Mouse (Mus musculus) MEL (cell line): Measurements from ENCODE around the gene Kirrel2. TPM values are rescaled to one million over a fixed set of nuclear protein-coding genes. Genes with fewer than 3 reads are reported as not detected.

ENCODE experiments used
- DNase-seq: peaks from one replicate; pipeline ENCODE4 v3.0.0; 2011; ENCODE audit warnings: low read depth, low spot score
- H3K27ac ChIP-seq: 2 replicates; pipeline ENCODE4 v1.5.1; 2012; ENCODE audit warnings: low read depth, mild to moderate bottlenecking, control low read depth, low read length, moderate library complexity; ENCODE audit not compliant: control insufficient read depth
- H3K27me3 ChIP-seq, 2 experiments: fragments of 150-350 bp in 1 of 2; sonication (generic) in 1 of 2; 2 replicates each; pipeline ENCODE4 v1.6.1; 2012; ENCODE audit warnings: low read length in 2 of 2, mild to moderate bottlenecking in 2 of 2, improper control_type of control experiment in 1 of 2, moderate library complexity in 1 of 2; ENCODE audit not compliant: insufficient read depth in 2 of 2, control insufficient read depth in 1 of 2
- H3K36me3 ChIP-seq, 2 experiments: 2 replicates each; pipeline ENCODE4 v1.6.1; 2012 to 2014; ENCODE audit warnings: low read length in 2 of 2, improper control_type of control experiment in 1 of 2, inconsistent platforms in 1 of 2, mild to moderate bottlenecking in 1 of 2; ENCODE audit not compliant: insufficient read depth in 2 of 2, control insufficient read depth in 1 of 2
- H3K4me1 ChIP-seq, 2 experiments: fragments of 150-350 bp in 1 of 2; sonication (generic) in 1 of 2; 2 replicates each; pipeline ENCODE4 v1.6.1; 2012; ENCODE audit warnings: low read length in 2 of 2, improper control_type of control experiment in 1 of 2, mild to moderate bottlenecking in 1 of 2; ENCODE audit not compliant: insufficient read depth in 2 of 2, control insufficient read depth in 1 of 2
- H3K4me3 ChIP-seq, 2 experiments: fragments of 150-350 bp in 1 of 2; sonication (generic) in 1 of 2; 2 replicates each; pipeline ENCODE4 v1.5.1; 2012; ENCODE audit warnings: low read depth in 2 of 2, low read length in 2 of 2, mild to moderate bottlenecking in 2 of 2, moderate library complexity in 2 of 2, control low read depth in 1 of 2, improper control_type of control experiment in 1 of 2; ENCODE audit not compliant: control insufficient read depth in 1 of 2, insufficient read depth in 1 of 2
- H3K79me2 ChIP-seq: 2 replicates; pipeline ENCODE4 v1.6.1; 2012; ENCODE audit warnings: mild to moderate bottlenecking, low read length, moderate library complexity; ENCODE audit not compliant: control insufficient read depth, poor library complexity, insufficient read depth
- H3K9ac ChIP-seq: 2 replicates; pipeline ENCODE4 v1.6.1; 2012; ENCODE audit warnings: low read depth, mild to moderate bottlenecking, control low read depth, low read length, moderate library complexity; ENCODE audit not compliant: control insufficient read depth, poor library complexity, severe bottlenecking
- H3K9me3 ChIP-seq: fragments of 150-350 bp; sonication (generic); replicated peaks from 2 replicates; pipeline ENCODE4 v1.6.1; 2012; ENCODE audit warnings: mild to moderate bottlenecking, low read length, improper control_type of control experiment, moderate library complexity; ENCODE audit not compliant: insufficient read depth
- ELF1 ChIP-seq: IDR thresholded peaks from 2 replicates; pipeline ENCODE4 v1.6.1; 2014; ENCODE audit warnings: low read depth, mild to moderate bottlenecking, inconsistent platforms, low read length, improper control_type of control experiment, moderate library complexity
- MYB ChIP-seq: IDR thresholded peaks from 2 replicates; pipeline ENCODE4 v1.6.1; 2011; ENCODE audit warnings: mild to moderate bottlenecking, low read depth, low read length, improper control_type of control experiment
- NRF1 ChIP-seq: IDR thresholded peaks from 2 replicates; pipeline ENCODE4 v1.6.1; 2014; ENCODE audit warnings: low read depth, mild to moderate bottlenecking, inconsistent platforms, low read length, improper control_type of control experiment, moderate library complexity; ENCODE audit not compliant: poor library complexity, insufficient read depth, severe bottlenecking
- POLR2AphosphoS5 ChIP-seq: IDR thresholded peaks from 2 replicates; pipeline ENCODE4 v1.6.1; 2012; ENCODE audit warnings: low read depth, borderline replicate concordance, mild to moderate bottlenecking, inconsistent platforms, low read length, moderate library complexity, mixed read lengths
- SMC3 ChIP-seq: IDR thresholded peaks from 2 replicates; pipeline ENCODE4 v1.6.1; 2011; ENCODE audit warnings: low read depth, low read length, improper control_type of control experiment
- TAL1 ChIP-seq: IDR thresholded peaks from 2 replicates; pipeline ENCODE4 v1.6.1; 2012; ENCODE audit warnings: mild to moderate bottlenecking, inconsistent platforms, low read length, moderate library complexity, mixed read lengths
- UBTF ChIP-seq: IDR thresholded peaks from 2 replicates; pipeline ENCODE4 v1.6.1; 2012; ENCODE audit warnings: low read depth, mild to moderate bottlenecking, inconsistent platforms, low read length, improper control_type of control experiment, moderate library complexity, borderline replicate concordance; ENCODE audit not compliant: insufficient read depth
- USF1 ChIP-seq: IDR thresholded peaks from 2 replicates; pipeline ENCODE4 v1.6.1; 2014; ENCODE audit warnings: low read depth, mild to moderate bottlenecking, inconsistent platforms, low read length, improper control_type of control experiment, moderate library complexity
- polyA plus RNA-seq, 2 experiments: library from polyadenylated mRNA; stranded (reverse) in 1 of 2; unstranded in 1 of 2; fragments of >175 nt in 1 of 2; fragments of >200 nt in 1 of 2; gene quantifications; 2 replicates each; pipeline versions ENCODE4 v1.2.1 to v1.2.4; 2012; ENCODE audit warnings: low replicate concordance in 2 of 2, low read depth in 1 of 2; ENCODE audit not compliant: insufficient read length in 2 of 2, insufficient read depth in 1 of 2, missing spikeins in 1 of 2
- total RNA-seq: library from RNA; depleted of rRNA; stranded (reverse); fragments of 300-350 nt; gene quantifications from 2 replicates; pipeline ENCODE4 v1.2.3, GENCODE M21; 2012; rRNA removed

The Kirrel2 gene
- total and polyA plus RNA-seq, 3 experiments = not detected

DNA sequence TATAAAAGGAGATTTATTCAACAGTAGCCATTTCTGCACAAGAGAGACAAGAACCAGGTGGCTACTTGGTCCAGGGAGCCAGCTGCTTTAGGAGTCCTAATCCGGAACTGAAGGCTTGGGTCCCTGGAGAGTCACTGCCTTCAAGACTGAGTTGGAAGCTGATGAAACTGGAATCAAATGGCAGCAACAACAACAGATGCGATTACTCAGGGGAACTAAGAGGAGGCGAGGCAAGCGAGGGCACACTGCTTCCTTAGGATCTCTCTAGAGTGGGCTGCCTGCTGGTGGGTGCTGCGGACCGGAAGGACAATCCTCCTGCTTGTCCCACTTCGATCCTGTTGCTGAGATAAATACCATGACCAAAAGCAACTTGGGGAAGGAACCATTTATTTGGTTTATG is 57.8 kb downstream of the Kirrel2 start:
- Histone ChIP-seq H3K4me3 (no peak overlapping the region), H3K36me3 (no peaks in the 10 kb centered on the region; a peak in 1 of 4 replicates), H3K27me3 (peaks cover 0 to 2% of the 10 kb centered on the region in 2 experiments; a peak in 1 of 4 replicates), H3K4me1 (peaks cover 0 to 4% of the 10 kb centered on the region in 2 experiments; a peak in 1 of 4 replicates), H3K79me2 (no peaks in the 10 kb centered on the region), H3K9ac (no peak overlapping the region), H3K27ac (no peak overlapping the region), H3K9me3 (no peaks in the 10 kb centered on the region)
- DNase-seq = no peak
- TF ChIP-seq UBTF = no peak
- TF ChIP-seq NRF1 = no peak
- no peak for TF ChIP-seq SMC3
- TF ChIP-seq MYB = no peak
- no peak for TF ChIP-seq ELF1
- TF ChIP-seq TAL1 = no peak
- TF ChIP-seq USF1 = no peak
- TF ChIP-seq POLR2AphosphoS5 = no peak

Other genes with a start within 250 kb of the Kirrel2 start
Only the 30 nearest of the 34 such genes appear.
- gene Thap8, start 177.6 kb downstream of the Kirrel2 start, total RNA-seq = 0.42 and 0.73 TPM in 2 replicates
- under 1 TPM in 1 of 2 experiments, not detected in 1; 0.46 TPM for gene Thap8, start 177.6 kb downstream of the Kirrel2 start, polyA plus RNA-seq
- gene Wdr62, start 177.3 kb downstream of the Kirrel2 start, total RNA-seq = 4.9 and 6.5 TPM in 2 replicates
- gene Wdr62, start 177.3 kb downstream of the Kirrel2 start, polyA plus RNA-seq = 10 to 100 TPM; 30.5 to 44.8 TPM
- not detected in 2 replicates for gene Clip3, start 166.0 kb downstream of the Kirrel2 start, total RNA-seq
- gene Clip3, start 166.0 kb downstream of the Kirrel2 start, polyA plus RNA-seq = under 1 TPM in 1 of 2 experiments, not detected in 1; 0.19 TPM
- 15.0 and 16.2 TPM in 2 replicates for gene Alkbh6, start 149.0 kb downstream of the Kirrel2 start, total RNA-seq
- gene Alkbh6, start 149.0 kb downstream of the Kirrel2 start, polyA plus RNA-seq = 10 to 100 TPM in 1 of 2 experiments, not detected in 1; 24.6 TPM
- gene Syne4, start 142.9 kb downstream of the Kirrel2 start, total RNA-seq = 0.31 and 0.42 TPM in 2 replicates
- gene Syne4, start 142.9 kb downstream of the Kirrel2 start, polyA plus RNA-seq = under 1 TPM in 1 of 2 experiments, not detected in 1; 0.82 TPM
- gene E130208F15Rik, start 135.9 kb downstream of the Kirrel2 start, total RNA-seq = 0.92 and 0.96 TPM in 2 replicates
- gene E130208F15Rik, start 135.9 kb downstream of the Kirrel2 start, polyA plus RNA-seq = 1 to 10 TPM in 1 of 2 experiments, not detected in 1; 3.2 TPM
- gene Sdhaf1, start 133.8 kb downstream of the Kirrel2 start, total RNA-seq = 4.3 and 4.5 TPM in 2 replicates
- gene Sdhaf1, start 133.8 kb downstream of the Kirrel2 start, polyA plus RNA-seq = 1 to 10 TPM in 1 of 2 experiments, not detected in 1; 8.1 TPM
- gene Lrfn3, start 94.9 kb downstream of the Kirrel2 start, total RNA-seq = not detected in 2 replicates
- not detected for gene Lrfn3, start 94.9 kb downstream of the Kirrel2 start, polyA plus RNA-seq
- gene Tyrobp, start 43.9 kb downstream of the Kirrel2 start, total RNA-seq = 2.8 and 3.9 TPM in 2 replicates
- 10 to 100 TPM in 1 of 2 experiments, not detected in 1; 13.6 TPM for gene Tyrobp, start 43.9 kb downstream of the Kirrel2 start, polyA plus RNA-seq
- gene Hcst, start 37.8 kb downstream of the Kirrel2 start, total RNA-seq = 7.1 and 15.5 TPM in 2 replicates
- gene Hcst, start 37.8 kb downstream of the Kirrel2 start, polyA plus RNA-seq = 10 to 100 TPM in 1 of 2 experiments, not detected in 1; 28.1 TPM
- gene Nfkbid, start 36.0 kb downstream of the Kirrel2 start, total RNA-seq = 6.2 and 7.0 TPM in 2 replicates
- gene Nfkbid, start 36.0 kb downstream of the Kirrel2 start, polyA plus RNA-seq = 10 to 100 TPM in 1 of 2 experiments, not detected in 1; 16.7 TPM
- gene Aplp1, start 12.2 kb downstream of the Kirrel2 start, total RNA-seq = 1.5 and 1.9 TPM in 2 replicates
- 1 to 10 TPM in 1 of 2 experiments, not detected in 1; 7.1 TPM for gene Aplp1, start 12.2 kb downstream of the Kirrel2 start, polyA plus RNA-seq
- 1.3 and 2.3 TPM in 2 replicates for gene Nphs1, start 625 bp upstream of the Kirrel2 start, total RNA-seq
- gene Nphs1, start 625 bp upstream of the Kirrel2 start, polyA plus RNA-seq = 1 to 10 TPM in 1 of 2 experiments, not detected in 1; 1.2 TPM
- gene Prodh2, start 35.9 kb upstream of the Kirrel2 start, total RNA-seq = not detected in 2 replicates
- gene Prodh2, start 35.9 kb upstream of the Kirrel2 start, polyA plus RNA-seq = not detected
- 1.8 and 2.4 TPM in 2 replicates for gene Arhgap33, start 77.4 kb upstream of the Kirrel2 start, total RNA-seq
- 10 to 100 TPM in 1 of 2 experiments, not detected in 1; 22.3 TPM for gene Arhgap33, start 77.4 kb upstream of the Kirrel2 start, polyA plus RNA-seq
- gene Hspb6, start 94.5 kb upstream of the Kirrel2 start, total RNA-seq = 1.2 and 1.5 TPM in 2 replicates
- gene Hspb6, start 94.5 kb upstream of the Kirrel2 start, polyA plus RNA-seq = 10 to 100 TPM in 1 of 2 experiments, not detected in 1; 12.4 TPM
- 2.3 and 2.4 TPM in 2 replicates for gene Proser3, start 94.6 kb upstream of the Kirrel2 start, total RNA-seq
- gene Proser3, start 94.6 kb upstream of the Kirrel2 start, polyA plus RNA-seq = 1 to 10 TPM in 1 of 2 experiments, not detected in 1; 8.9 TPM
- 10.9 and 12.0 TPM in 2 replicates for gene Lin37, start 102.1 kb upstream of the Kirrel2 start, total RNA-seq
- 10 to 100 TPM in 1 of 2 experiments, not detected in 1; 49.8 TPM for gene Lin37, start 102.1 kb upstream of the Kirrel2 start, polyA plus RNA-seq
- 67.2 and 74.2 TPM in 2 replicates for gene U2af1l4, start 105.6 kb upstream of the Kirrel2 start, total RNA-seq
- 10 to 100 TPM in 1 of 2 experiments, not detected in 1; 72.5 TPM for gene U2af1l4, start 105.6 kb upstream of the Kirrel2 start, polyA plus RNA-seq
- gene Gm49396, start 105.7 kb upstream of the Kirrel2 start, total RNA-seq = 1.4 and 1.9 TPM in 2 replicates
- 1 to 10 TPM in 1 of 2 experiments, not detected in 1; 4.2 TPM for gene Gm49396, start 105.7 kb upstream of the Kirrel2 start, polyA plus RNA-seq
- 43.0 and 60.8 TPM in 2 replicates for gene Psenen, start 105.9 kb upstream of the Kirrel2 start, total RNA-seq
- 100 to 1,000 TPM in 1 of 2 experiments, not detected in 1; 157 TPM for gene Psenen, start 105.9 kb upstream of the Kirrel2 start, polyA plus RNA-seq
- 1.3 and 1.7 TPM in 2 replicates for gene Igflr1, start 107.7 kb upstream of the Kirrel2 start, total RNA-seq
- 1 to 10 TPM in 1 of 2 experiments, not detected in 1; 3.1 TPM for gene Igflr1, start 107.7 kb upstream of the Kirrel2 start, polyA plus RNA-seq
- gene Kmt2b, start 131.0 kb upstream of the Kirrel2 start, total RNA-seq = 13.2 and 15.6 TPM in 2 replicates
- 10 to 100 TPM in 1 of 2 experiments, not detected in 1; 48.2 TPM for gene Kmt2b, start 131.0 kb upstream of the Kirrel2 start, polyA plus RNA-seq
- 20.1 and 25.9 TPM in 2 replicates for gene Zbtb32, start 141.2 kb upstream of the Kirrel2 start, total RNA-seq
- 10 to 100 TPM in 1 of 2 experiments, not detected in 1; 32.8 TPM for gene Zbtb32, start 141.2 kb upstream of the Kirrel2 start, polyA plus RNA-seq
- 0.42 and 0.54 TPM in 2 replicates for gene Upk1a, start 155.2 kb upstream of the Kirrel2 start, total RNA-seq
- gene Upk1a, start 155.2 kb upstream of the Kirrel2 start, polyA plus RNA-seq = 1 to 10 TPM in 1 of 2 experiments, not detected in 1; 1.6 TPM
- gene Cox6b1, start 168.5 kb upstream of the Kirrel2 start, total RNA-seq = 566 and 611 TPM in 2 replicates
- gene Cox6b1, start 168.5 kb upstream of the Kirrel2 start, polyA plus RNA-seq = 100 to 1,000 TPM in 1 of 2 experiments, not detected in 1; 799 TPM
- 0.15 TPM in 1 of 2 replicates, not detected in the other for gene Etv2, start 178.2 kb upstream of the Kirrel2 start, total RNA-seq
- not detected for gene Etv2, start 178.2 kb upstream of the Kirrel2 start, polyA plus RNA-seq
- gene Rbm42, start 192.6 kb upstream of the Kirrel2 start, total RNA-seq = 103 and 124 TPM in 2 replicates
- 100 to 1,000 TPM in 1 of 2 experiments, not detected in 1; 129 TPM for gene Rbm42, start 192.6 kb upstream of the Kirrel2 start, polyA plus RNA-seq
- gene Haus5, start 207.3 kb upstream of the Kirrel2 start, total RNA-seq = 34.3 and 35.0 TPM in 2 replicates
- 10 to 100 TPM in 1 of 2 experiments, not detected in 1; 55.9 TPM for gene Haus5, start 207.3 kb upstream of the Kirrel2 start, polyA plus RNA-seq
- not detected in 2 replicates for gene Pmis2, start 213.9 kb upstream of the Kirrel2 start, total RNA-seq
- not detected for gene Pmis2, start 213.9 kb upstream of the Kirrel2 start, polyA plus RNA-seq